Comparison of ENCODE assay signal across 11 mouse cellular contexts in the genomic region with DNA sequence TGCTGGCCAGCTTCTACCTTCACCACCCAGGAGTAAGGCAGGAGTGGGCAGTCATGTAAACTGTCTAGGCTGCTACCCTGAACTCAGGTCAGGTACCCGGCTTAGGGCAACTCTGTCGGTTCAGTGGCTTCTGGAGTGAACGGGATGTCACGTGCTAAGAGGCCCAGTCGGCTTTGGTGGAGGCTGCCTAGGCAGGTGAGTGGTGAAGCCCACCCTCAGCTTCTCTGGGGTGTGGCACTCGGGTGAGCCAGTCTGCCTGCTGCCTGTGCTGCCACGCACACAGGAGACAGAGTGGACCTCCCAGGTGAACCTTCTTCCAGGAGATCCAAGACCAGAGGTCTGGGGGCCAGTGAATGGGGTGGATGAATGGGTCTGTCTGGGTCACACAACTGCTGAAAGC.
DNase-seq lines count a peak whose midpoint lies in the region; ATAC-seq and TF ChIP-seq lines count a peak whose summit lies in the region.
"Had no signal": no experiment of that assay in that cellular context is flagged by ENCODE, and none has a peak within 500 bp of the region (broad histone marks: within the 10 kb centered on the region; RNA-seq: fewer than 3 reads in every experiment).

No protein-coding gene starts in this region.

- TF ChIP-seq CTCF in cortical plate, adult 2 months (IDR thresholded peaks at IDR 0.05; ENCODE audit: extremely low read depth, insufficient read depth, low read length): no peak

- ATAC-seq in liver, embryonic 12.5 days: no peak
- ATAC-seq in inflammation-experienced regulatory T-cells, adult 6 months: no peak

- no peaks in the 10 kb centered on the region for H3K27me3 ChIP-seq in liver, embryonic 12.5 days (replicated peaks)

- H3K36me3 ChIP-seq in liver, embryonic 12.5 days: peaks cover 50% of the 10 kb centered on the region

- H3K4me1 ChIP-seq in cortical plate, adult 2 months (ENCODE audit: control insufficient read depth, insufficient read depth, low read length): peaks cover 12% of the 10 kb centered on the region
- peaks cover 57% of the 10 kb centered on the region for H3K4me1 ChIP-seq in liver, embryonic 12.5 days

- H3K4me3 ChIP-seq in cortical plate, adult 2 months (ENCODE audit: insufficient read depth, low read length): no peak overlapping the region
- H3K4me3 ChIP-seq in liver, embryonic 12.5 days: no peak overlapping the region

- H3K9me3 ChIP-seq in liver, embryonic 12.5 days (replicated peaks): no peaks in the 10 kb centered on the region

- WGBS in liver, embryonic 12.5 days (ENCODE audit: insufficient replicate concordance): 61% methylated on average over 7 of the region's 7 CpGs

- TF ChIP-seq POLR2A in cortical plate, adult 2 months (IDR thresholded peaks at IDR 0.05; ENCODE audit: extremely low read depth, insufficient read depth, low read length): no peak

- no peak overlapping the region for H3K4me2 ChIP-seq in liver, embryonic 12.5 days

- peak overlapping the region; percentile 55 for H3K27ac ChIP-seq in cortical plate, adult 2 months (ENCODE audit: insufficient read depth, low read length)
- H3K27ac ChIP-seq in liver, embryonic 12.5 days: peak overlapping the region; percentile 73; the same call in 1 of the 2 replicates

- peak; percentile 96 for DNase-seq in heart, adult 11 months
- no peak for DNase-seq in heart, postnatal 25 days (ENCODE audit: low spot score)
- DNase-seq in layer of hippocampus, adult 11-12 months (ENCODE audit: low spot score): peak; percentile 15
- no peak for DNase-seq in layer of hippocampus, postnatal 25 days (ENCODE audit: extremely low spot score in 1 of 2, low spot score in 1 of 2)
- DNase-seq in embryo, embryonic 9.5 days (ENCODE audit: extremely low spot score): no peak
- DNase-seq: gastrocnemius, postnatal 25 days; right cerebral cortex, adult 18-20 months; thymus, adult 2 months had no signal

- H3K9ac ChIP-seq in liver, embryonic 12.5 days: no peak overlapping the region

- intact Hi-C loops in heart, postnatal 25 days (cut with DNase I): loop anchor here (5.0 kb wide), 2 partner anchors 41 to 56 kb away; no protein-coding TSS in a partner anchor

Comparison
In these comparisons a context has a peak if more than half of its experiments do, and no peak if none do; other contexts are left out.
1. DNase-seq: peak in heart, adult 11 months (single experiment) and layer of hippocampus, adult 11-12 months (single experiment); none in heart, postnatal 25 days (single experiment), layer of hippocampus, postnatal 25 days (0 of 2) and embryo, embryonic 9.5 days (single experiment).